Mouse (Mus musculus): ENCODE results near the gene Gm10283.
"Not testable (repeated sequence)": the region's sequence is repeated elsewhere in the genome, so short reads cannot be mapped to it uniquely, and the experiment has no call there.

Gm10283 gene

DNA sequence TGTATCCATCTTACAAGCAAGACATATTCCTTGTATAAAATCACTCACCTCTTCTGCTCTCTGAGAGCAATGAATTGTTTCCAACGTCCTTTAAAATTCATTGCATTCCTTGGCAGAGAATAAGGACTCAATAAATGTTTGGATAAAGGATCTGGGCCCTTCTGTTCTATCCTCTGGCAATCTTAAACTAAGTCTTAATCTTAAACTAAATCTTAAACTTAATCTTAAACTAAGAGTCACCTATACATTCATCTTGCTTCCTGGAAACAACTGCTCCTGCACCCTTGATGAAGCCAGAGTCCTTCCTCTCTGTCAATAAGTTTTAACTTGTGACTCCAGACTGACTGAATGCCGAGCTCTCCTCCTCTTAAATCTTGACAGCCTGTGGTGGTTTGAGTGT is at the start of gene Gm10283:
Gene Gm10283 (minus strand): TSS at position 101 of the 400 bp plus-strand sequence.
- in situ Hi-C loops (cut with MboI, MseI), result loop anchor here (25.0 kb wide), 2 partner anchors 534 to 634 kb away; no protein-coding TSS in a partner anchor

DNA sequence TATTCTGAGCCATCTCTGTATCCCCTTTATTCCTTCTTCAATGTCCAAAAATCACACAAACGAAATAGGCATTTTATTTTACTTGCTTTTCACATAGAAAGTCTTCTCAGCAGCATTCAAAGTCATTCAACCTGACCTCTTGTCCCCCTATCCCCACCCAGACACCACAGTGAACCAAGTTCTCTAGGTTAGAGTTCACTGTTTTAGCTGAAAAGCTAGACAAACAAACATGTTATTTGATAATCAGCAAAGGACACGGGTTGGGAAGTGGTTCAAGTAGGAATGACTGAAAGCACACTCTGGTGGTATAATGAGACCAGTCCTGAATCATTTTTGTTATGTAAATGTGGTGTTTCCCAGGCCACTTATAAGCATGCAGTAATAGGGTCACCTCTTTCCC is 31.9 kb upstream of the Gm10283 start:
- in situ Hi-C loops (cut with MboI, MseI), result no loop called here

DNA sequence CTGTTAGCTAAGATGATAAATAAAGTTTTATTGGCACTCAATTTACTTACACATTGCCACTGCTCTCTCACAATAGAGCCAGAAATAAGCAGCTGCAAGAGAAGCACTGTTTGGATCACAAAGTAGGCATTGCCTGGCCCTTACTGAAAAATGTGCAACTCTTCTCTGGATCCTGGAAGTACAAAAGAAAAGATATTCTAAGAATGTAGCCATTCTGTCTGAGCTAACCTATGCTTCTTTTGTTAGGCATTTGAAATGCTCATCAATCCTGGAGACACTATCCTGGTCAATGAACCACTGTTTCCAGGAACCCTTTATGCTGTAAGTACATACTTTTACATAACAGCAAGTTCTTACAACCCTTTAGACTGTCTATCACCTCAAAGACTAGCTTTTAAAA is 15.3 kb upstream of the Gm10283 start:
- in situ Hi-C loops (cut with MboI, MseI), result loop anchor here (25.0 kb wide), 2 partner anchors 519 to 619 kb away; no protein-coding TSS in a partner anchor

DNA sequence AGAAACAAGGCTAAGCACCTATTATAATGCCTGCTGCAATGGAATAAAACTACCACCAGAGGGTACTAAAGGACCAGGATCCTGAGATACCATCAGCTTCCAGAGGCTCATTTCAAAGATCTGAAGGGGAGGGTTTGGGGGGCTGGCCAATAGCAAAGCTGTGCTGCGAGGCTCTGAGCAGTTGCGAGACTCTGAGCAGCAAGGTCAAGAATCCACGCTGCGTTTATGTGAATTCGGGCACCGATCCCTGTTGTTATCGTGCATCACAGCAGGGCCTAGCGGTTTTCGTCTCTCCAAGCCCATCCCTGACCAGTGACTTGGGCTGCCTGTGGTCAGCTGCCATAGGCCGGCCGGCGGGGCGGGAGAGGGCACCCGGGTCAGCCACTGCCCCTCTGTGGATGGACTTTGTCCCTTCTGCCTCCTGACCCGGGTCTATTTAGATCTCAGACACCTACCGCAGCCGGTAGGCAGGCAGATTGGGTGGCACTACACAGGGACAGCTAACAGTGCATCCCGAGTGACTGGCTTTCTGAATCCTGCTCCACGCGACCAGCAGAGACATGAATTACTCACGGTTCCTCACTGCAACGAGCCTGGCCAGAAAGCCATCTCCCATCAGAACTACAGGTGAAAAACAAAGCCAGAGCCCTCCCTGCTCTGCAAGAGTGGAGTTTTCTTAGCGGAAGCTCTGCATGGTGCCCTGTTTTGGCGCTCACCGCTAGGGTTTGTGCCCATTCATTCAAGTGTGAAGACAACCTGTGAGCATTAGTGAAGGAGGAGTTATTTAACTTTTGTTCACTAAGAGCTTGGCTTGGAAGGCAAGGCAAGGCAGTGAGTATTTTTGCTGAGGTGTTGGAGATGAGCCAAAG is 2.9 kb upstream of the Gm10283 start, which contains the start of gene Aadat:
Gene Aadat (plus strand): TSS at position 280 of the 869 bp plus-strand sequence.
- in situ Hi-C loops (cut with MboI, MseI), result loop anchor here (25.0 kb wide), 2 partner anchors 531 to 631 kb away; no protein-coding TSS in a partner anchor

DNA sequence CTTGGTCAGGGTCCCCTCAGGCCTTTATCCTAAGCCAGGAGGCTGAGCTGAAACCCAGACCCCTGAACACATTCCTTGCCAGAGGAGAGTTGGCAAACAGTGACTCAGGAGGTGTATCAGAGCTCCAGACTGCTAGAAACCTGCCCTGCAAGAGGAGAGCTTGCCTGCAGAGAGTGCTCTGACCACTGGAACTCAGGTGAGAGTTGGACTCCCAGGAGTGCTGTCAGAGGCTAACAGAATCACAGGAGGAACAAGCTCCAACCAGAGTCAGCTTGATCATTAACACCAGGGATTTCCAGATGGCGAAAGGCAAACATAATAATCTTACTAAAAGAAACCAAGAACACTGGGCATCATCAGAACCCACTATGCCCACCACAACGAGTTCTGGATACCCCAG is 8.0 kb downstream of the Gm10283 start:
- in situ Hi-C loops (cut with MboI, MseI), result not testable (repeated sequence)

DNA sequence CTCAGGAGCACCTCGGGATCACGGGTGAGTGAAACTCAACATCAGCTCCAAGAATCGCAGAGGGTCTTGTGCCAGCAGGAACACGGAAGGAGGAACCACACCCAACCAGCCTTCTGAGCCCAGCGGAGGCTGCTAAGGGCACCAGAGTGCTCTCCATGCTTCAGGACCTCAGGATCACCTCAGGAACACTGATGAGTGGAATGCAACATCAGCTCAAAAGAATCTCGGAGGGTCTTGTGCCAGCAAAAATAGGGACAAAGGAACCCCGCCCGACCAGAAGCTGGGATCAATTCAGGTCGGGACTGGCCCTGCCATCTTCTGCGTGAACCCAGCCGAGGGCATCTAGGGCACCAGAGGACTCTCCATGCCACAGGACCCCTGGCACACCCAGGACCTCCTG is 8.4 kb downstream of the Gm10283 start:
- in situ Hi-C loops (cut with MboI, MseI), result no loop called here

DNA sequence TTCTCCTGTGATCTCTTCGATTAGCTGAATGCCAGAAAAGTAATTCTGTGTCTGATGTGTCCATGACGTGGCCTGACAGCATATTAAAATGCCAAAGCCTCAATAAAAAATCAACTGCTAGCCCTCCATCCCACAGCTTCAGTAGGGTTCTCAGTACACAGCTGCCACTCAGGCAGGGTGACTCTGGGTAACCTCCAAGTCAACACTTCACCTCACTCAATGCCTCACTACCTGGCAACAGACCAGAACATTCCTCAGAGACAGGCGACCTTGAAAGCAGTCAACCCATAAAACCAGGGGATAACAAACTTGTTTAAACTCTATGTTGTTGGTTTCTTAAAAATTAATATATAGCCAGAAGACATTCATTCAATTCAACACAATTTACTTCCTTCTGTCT is 10.5 kb downstream of the Gm10283 start:
- in situ Hi-C loops (cut with MboI, MseI), result no loop called here

DNA sequence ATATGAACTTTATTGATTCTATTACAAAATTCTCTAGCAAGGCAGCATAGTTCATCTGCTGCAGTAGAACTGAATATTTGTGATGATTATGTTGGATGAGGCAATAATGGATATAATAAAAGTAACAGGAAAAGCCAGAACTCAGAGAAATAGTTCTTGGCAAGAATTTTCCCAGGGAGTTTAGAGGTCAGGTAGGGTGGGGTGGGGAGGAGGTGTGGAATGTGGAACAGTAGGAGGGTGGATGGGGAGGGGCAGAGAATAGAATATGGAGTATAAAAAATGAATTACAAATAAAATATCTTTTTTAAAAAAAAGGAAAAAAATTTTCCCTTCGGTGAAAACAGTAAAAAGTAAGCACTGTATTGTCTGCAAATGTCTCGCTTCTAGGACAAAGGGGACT is 11.1 kb downstream of the Gm10283 start:
- in situ Hi-C loops (cut with MboI, MseI), result no loop called here

DNA sequence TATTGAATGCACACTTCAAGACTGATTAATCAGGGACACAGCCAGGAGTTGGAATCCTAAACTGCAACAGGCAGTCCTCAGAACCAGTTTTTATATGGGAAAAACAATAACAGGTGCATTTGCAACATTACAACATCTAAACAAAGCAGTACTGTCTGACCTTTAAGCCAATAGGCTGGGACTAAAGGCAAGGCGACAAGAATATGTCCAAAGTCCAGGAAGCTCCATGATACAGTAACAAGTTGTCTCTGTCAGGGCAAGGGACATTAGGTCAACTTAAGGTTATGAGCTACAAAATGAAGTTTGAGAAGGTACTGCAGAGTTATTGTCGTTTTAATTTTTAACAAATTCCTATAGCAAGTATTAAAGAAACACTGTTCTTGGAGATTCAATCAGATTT is 12.9 kb downstream of the Gm10283 start:
- in situ Hi-C loops (cut with MboI, MseI), result no loop called here

DNA sequence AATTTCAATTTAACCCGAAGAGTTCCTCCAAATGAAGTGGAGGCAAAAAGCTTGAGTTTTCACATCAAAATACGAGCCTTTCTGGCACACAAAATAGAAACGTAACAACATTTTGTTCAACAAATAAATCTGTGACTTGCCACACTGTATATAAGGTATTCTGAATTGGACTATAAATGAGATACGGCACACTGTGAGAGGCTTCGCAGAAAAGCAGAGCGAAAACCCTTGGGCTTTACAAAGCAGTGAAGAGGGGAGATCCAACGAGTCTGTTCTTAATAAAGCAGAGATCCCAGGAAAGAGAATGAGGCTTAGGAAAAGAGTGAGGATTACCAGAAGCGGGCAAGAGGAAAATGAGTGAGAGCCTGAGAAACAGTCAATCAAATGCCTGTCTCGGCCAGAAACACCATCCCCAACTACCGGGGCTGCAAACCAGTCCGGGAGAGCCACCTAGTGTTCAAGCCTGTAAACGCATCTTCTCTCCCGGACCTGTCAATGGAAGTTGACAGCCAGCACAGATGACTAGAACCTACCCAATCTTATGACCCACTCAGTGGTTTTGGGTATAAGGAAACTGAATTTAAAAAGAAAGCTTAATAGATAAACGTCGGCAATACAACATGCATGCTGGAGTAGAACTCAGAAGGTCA is 36.2 kb downstream of the Gm10283 start:
- in situ Hi-C loops (cut with MboI, MseI), result no loop called here

DNA sequence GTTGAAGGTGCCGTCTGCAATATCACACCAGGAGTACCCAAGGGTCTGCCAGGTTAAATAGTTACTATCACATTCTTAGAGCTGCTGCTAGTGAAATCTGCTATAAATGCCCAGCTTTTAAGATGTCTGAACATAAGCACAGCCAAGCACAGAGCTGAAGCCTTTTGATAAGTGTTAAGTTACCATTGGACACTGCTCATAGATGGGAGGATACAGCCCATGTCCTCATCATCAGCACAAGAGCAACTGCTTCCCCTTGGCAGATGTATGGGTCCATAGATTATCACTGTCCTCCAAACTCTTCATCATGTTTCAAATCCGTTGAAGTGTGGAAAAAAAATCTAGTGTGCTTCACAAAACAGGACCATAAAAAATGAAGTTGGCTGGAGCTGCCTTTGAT is 53.7 kb downstream of the Gm10283 start:
- in situ Hi-C loops (cut with MboI, MseI), result no loop called here

DNA sequence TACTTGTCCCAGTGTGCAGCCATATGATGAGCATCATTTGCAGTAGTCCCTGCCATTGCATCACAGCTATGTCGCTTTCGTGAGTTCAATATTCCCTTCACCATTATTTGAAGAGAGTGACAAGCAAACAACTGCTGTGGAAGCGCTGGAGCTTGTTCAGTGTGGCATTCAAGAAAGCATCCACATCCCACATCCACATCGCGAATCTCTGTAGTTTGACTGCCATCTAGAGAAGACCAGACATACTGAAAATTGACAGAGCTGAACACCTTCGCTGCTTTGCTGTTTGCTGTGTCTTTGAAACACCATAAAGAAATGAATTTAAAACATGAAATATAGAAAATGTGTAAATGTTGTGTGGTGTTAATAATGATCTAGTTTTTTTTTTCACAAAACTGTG is 58.0 kb downstream of the Gm10283 start:
- in situ Hi-C loops (cut with MboI, MseI), result no loop called here

DNA sequence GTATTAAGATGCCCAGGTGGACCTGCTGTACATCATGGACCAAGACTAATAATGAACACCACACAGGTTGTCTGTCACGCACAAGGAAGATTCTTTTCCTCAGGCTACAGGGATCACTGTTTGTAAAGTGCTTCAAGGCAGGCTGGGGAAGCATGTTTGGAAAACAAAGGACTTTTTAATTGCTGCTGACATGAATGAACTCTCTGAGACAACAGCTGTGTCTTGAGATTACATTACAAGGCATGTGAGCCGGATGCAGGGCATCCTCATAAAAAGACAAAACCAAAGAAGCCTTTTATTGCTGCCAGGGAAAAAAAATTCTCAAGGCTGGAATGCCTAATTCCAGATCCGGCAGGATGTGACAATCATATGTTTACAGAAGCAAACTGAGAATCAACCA is 64.4 kb downstream of the Gm10283 start:
- in situ Hi-C loops (cut with MboI, MseI), result no loop called here

DNA sequence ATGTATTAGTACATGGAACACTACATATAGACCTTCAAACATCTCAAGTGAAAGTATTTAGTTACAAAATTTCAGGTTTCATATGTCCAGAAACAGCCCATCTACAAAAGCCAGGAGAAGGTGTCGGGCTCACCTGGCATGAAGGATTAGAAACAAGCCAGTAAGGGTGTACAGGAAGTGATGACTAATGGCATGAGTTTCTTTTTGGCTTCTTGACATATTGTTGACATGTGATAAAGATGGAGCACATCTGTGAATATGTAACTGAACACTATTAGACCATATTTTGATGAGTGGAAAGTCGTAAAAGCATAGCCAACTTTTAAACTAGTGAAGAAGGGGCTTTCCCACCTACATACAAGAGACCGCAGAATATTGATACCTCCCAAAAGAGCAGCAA is 66.1 kb downstream of the Gm10283 start:
- in situ Hi-C loops (cut with MboI, MseI), result no loop called here

DNA sequence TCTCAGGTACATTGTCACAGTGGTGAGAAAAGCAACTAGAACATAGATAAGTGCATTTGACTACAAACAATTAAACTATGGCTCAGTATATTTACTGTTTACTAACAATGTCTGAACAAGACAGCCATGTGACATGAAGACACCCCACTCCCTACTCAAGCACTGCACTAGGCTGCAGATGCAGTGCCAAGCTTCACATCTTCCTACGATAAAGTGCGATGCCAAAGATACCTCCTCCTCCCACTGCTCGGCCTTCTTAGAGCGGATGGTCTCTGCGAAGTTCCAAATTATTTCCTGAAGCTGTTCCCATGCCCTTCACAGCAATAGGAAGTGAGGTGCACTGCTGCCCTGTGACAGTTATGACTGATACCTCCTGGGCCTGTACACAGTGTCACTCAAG is 70.3 kb downstream of the Gm10283 start:
- in situ Hi-C loops (cut with MboI, MseI), result no loop called here

DNA sequence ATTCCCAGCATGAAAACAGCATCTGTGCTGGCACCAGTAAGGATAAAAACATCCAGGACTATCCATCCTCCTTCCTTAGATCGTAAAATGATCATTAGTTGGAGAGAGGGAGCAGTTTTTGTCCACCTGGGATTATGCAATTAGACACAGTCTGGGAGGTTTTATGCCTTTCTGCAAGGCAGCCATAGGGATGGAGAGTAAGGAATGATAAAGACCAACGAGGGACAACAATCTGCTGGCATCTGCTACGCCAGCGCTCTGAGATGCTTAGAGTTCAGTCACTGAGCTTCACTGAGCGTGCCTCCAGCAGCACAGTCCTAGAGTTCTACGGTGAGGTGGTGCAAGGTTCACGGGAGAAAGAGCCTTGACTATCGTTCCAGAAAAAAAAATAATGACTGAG is 96.6 kb downstream of the Gm10283 start:
- in situ Hi-C loops (cut with MboI, MseI), result no loop called here

DNA sequence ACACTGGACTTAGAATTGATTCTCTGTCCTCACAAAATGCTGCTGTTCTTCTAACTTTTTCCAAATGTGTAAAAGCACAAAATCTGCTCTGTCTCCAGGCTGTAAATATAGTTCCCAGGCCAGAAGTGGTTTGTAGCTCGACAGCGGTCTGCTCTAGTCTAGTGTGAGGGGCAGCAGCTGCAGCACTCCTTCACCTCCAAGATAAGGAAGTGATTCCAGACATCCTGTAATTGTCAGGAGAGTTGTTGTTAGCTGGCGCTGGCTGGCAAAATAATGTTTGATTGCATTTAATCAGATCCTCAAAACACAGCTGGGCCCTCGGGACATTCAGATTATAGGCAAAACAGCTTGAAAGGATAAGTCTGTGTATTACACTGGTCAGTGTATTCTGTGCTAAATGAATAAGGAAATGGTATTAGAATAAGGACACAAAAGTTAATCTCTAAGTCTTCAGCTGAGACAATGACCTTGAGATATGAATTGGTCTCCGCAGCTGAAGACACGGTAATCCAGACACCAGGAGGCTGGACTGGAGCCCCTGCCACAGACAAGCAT is 97.9 kb downstream of the Gm10283 start:
- in situ Hi-C loops (cut with MboI, MseI), result no loop called here

DNA sequence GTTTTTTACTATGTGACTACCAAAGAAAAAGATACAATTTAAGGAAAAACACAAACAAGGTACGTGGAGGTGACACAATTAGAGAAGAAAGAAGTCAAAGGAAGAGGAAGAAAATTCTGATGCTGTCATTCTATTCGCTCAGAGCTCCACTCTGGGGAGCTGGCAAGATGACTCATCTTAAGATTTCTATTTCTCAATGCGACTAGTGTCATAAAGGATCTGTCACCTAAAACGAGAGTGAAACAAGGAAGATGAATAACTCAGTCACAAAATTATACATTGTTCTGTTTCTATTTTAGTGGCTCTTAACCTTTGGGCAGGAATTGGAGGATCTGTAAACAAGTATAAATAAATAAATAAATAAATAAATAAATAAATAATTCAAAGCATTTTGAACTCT is 109.3 kb downstream of the Gm10283 start:
- in situ Hi-C loops (cut with MboI, MseI), result no loop called here

DNA sequence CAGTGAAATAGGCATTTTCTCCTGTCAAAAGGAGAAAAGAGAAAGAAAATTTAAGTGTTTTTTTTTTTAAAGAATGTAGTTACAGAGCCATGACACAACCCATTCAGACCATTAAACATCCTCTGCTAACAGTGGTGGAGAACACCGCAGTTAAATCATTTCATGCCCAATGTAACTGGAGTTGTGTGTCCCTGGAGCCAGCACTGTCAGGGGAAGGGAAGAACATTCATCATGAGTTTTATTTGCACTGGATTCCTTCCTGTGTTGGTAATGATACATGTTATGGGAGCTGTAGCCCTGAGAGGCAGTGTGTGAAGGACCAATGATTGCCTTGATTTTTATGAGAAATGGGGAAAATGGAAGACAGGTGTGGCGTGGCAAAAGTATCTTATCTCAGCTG is 116.4 kb downstream of the Gm10283 start:
- in situ Hi-C loops (cut with MboI, MseI), result no loop called here

All from T-helper 1 cell (primary cell).